Mouse (Mus musculus) G1E (cell line): ENCODE data around the gene Dcaf6.

Experiments used
- CTCF ChIP-seq: IDR thresholded peaks from 2 replicates; pipeline ENCODE4 v1.5.1; 2012; ENCODE audit warnings: low read depth, low read length, inconsistent platforms, mixed read lengths
- GATA2 ChIP-seq: IDR thresholded peaks from 2 replicates; pipeline ENCODE4 v1.6.1; 2012; ENCODE audit warnings: low read depth, low read length, inconsistent platforms, borderline replicate concordance
- POLR2AphosphoS5 ChIP-seq: IDR thresholded peaks from 2 replicates; pipeline ENCODE4 v1.6.1; 2012; ENCODE audit warnings: low read depth, low read length, inconsistent platforms; ENCODE audit not compliant: insufficient replicate concordance

DNA sequence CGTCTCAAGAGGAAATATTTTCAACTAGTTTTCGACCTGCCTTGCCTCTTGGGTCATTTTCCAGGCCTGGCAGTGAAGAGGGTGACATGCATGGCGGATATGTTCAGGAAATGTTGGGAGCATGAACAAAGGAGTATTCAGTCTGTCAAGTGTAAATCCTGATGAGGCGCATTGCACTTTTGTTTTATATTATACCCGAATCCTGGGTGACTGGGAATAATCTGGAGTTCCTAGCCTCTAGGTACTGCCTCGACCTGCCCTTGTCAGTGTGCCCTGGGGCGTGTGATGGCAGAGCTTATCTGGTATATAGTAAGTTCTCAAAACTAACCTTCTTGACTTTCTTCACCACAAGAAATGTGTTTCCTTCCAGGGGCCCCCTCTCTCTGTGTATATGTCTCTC, 176.2 kb downstream of the Dcaf6 start:
- no peak for TF ChIP-seq GATA2
- no peak for TF ChIP-seq CTCF
- TF ChIP-seq POLR2AphosphoS5 = no peak
